Mouse (Mus musculus) heart, postnatal 0 days (tissue): ENCODE measurements around the gene Pgm3.

Experiments used
- CTCF ChIP-seq: IDR thresholded peaks from 2 replicates; pipeline ENCODE4 v1.5.1; 2016; ENCODE audit warnings: antibody characterized with exemption, control low read depth, low read depth
- EP300 ChIP-seq: IDR thresholded peaks from 2 replicates; pipeline ENCODE4 v1.6.1; 2016; ENCODE audit warnings: antibody characterized with exemption, low read depth

DNA sequence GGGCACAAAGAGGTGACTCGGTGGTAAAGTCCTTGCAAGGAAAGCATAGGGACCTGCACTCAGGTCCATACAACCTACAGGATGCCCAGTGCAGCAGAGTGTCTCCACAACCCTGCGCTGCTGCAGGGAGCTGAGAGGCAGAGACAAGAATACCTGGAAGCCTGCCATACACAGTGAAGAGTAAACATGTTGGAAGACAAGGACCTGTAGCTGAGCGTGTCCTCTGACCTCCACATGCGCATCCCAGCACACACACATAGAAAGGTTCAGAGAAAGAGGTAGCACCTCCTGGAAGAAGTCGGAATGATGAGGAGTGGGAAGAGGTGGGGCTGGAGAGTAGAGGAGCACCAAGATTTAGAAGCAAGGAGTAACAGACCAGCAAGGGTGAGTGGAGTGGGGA lies 37.6 kb downstream of the Pgm3 start:
- no peak for TF ChIP-seq EP300
- TF ChIP-seq CTCF: no peak
